Mouse (Mus musculus) right cerebral cortex, postnatal 10 days (tissue): ENCODE measurements around the gene Zkscan3.
A peak's percentile ranks its signal among the peaks of the same experiment; 100 is the strongest.

Experiments
- DNase-seq, 2 experiments: peaks; one replicate each; pipeline ENCODE4 v3.0.0; 2021; ENCODE audit warnings: low spot score in 2 of 2

The Zkscan3 gene

GRCm38 (mm10) chr13:21402287-21402846 is at the start of gene Zkscan3:
Gene Zkscan3 (minus strand): TSS chr13:21402755.
- peak; percentile 88 to 91 for DNase-seq

GRCm38 (mm10) chr13:21447856-21448614 is 45.5 kb upstream of the Zkscan3 start:
- DNase-seq = no peak

GRCm38 (mm10) chr13:21446796-21447195 is 44.2 kb upstream of the Zkscan3 start:
- no peak for DNase-seq

- no peak for DNase-seq
These were observed 38.6 kb upstream of the Zkscan3 start for GRCm38 (mm10) chr13:21441207-21441572.

- peak; percentile 89 to 91 for DNase-seq
These were observed 38.1 kb upstream of the Zkscan3 start, which contains the start of gene Pgbd1 for GRCm38 (mm10) chr13:21440503-21441206. Gene Pgbd1 (minus strand): TSS chr13:21441058.

- no peak for DNase-seq
These were observed 32.9 kb upstream of the Zkscan3 start for GRCm38 (mm10) chr13:21435476-21435875.

- no peak for DNase-seq
These were observed 25.1 kb upstream of the Zkscan3 start for GRCm38 (mm10) chr13:21427631-21428030.

GRCm38 (mm10) chr13:21423301-21423700 is 20.7 kb upstream of the Zkscan3 start:
- DNase-seq = no peak

- no peak for DNase-seq
These were observed 16.3 kb upstream of the Zkscan3 start for GRCm38 (mm10) chr13:21418865-21419264.

- no peak for DNase-seq
These were observed 14.9 kb upstream of the Zkscan3 start for GRCm38 (mm10) chr13:21417298-21418010.

GRCm38 (mm10) chr13:21415750-21416149 is 13.2 kb upstream of the Zkscan3 start:
- DNase-seq = no peak

GRCm38 (mm10) chr13:21415266-21415665 is 12.7 kb upstream of the Zkscan3 start:
- DNase-seq = no peak

GRCm38 (mm10) chr13:21414231-21415212 is 12.0 kb upstream of the Zkscan3 start:
- no peak for DNase-seq

GRCm38 (mm10) chr13:21408805-21409459 is 6.4 kb upstream of the Zkscan3 start:
- DNase-seq = no peak

- DNase-seq = peak; percentile 93 to 95
These were observed 5.6 kb upstream of the Zkscan3 start for GRCm38 (mm10) chr13:21407969-21408804.

- no peak for DNase-seq
These were observed 4.8 kb upstream of the Zkscan3 start for GRCm38 (mm10) chr13:21407341-21407740.

- DNase-seq = no peak
These were observed 293 bp upstream of the Zkscan3 start for GRCm38 (mm10) chr13:21402848-21403247.

- peak in 1 of 2 experiments; percentile 29 for DNase-seq
These were observed 794 bp downstream of the Zkscan3 start for GRCm38 (mm10) chr13:21401636-21402286.

GRCm38 (mm10) chr13:21401166-21401565 is 1.4 kb downstream of the Zkscan3 start:
- no peak for DNase-seq
